Mouse (Mus musculus) erythroblast, embryonic 14.5 days (primary cell): ENCODE measurements around the gene Fhad1.

ENCODE experiments used
- GATA1 ChIP-seq: IDR thresholded peaks from 2 replicates; pipeline ENCODE4 v1.6.1; 2012; ENCODE audit warnings: low read length, inconsistent platforms, mixed read lengths
- TAL1 ChIP-seq: IDR thresholded peaks from 3 replicates; pipeline ENCODE4 v1.6.1; 2012; ENCODE audit warnings: low read length, inconsistent platforms, mixed read lengths

GRCm38 (mm10) chr4:141993347-141994061 lies 21.4 kb downstream of the Fhad1 start:
- TF ChIP-seq GATA1 (no peak), TAL1 (no peak)
